Mouse (Mus musculus): Measurements from ENCODE around the gene Ccdc144b.
A peak's percentile ranks its signal among the peaks of the same experiment; 100 is the strongest.

Gene Ccdc144b

GRCm38 (mm10) chr3:36025732-36026131 lies 27.6 kb downstream of the Ccdc144b start:
- DNase-seq = no peak

GRCm38 (mm10) chr3:36011239-36011638 lies 42.1 kb downstream of the Ccdc144b start:
- no peak for DNase-seq

- no peak for DNase-seq
Observed at GRCm38 (mm10) chr3:36008411-36009154, 44.8 kb downstream of the Ccdc144b start.

GRCm38 (mm10) chr3:36004028-36004895 lies 49.1 kb downstream of the Ccdc144b start:
- DNase-seq = peak; percentile 43

- peak; percentile 96 for DNase-seq
Observed at GRCm38 (mm10) chr3:36000275-36001239, 52.8 kb downstream of the Ccdc144b start, which contains the start of gene Mccc1. TSS of gene Mccc1 (minus strand) at chr3:36000678.

- DNase-seq = no peak
Observed at GRCm38 (mm10) chr3:35994552-35995531, 58.5 kb downstream of the Ccdc144b start.

GRCm38 (mm10) chr3:35990715-35991114 lies 62.6 kb downstream of the Ccdc144b start:
- no peak for DNase-seq

- no peak for DNase-seq
Observed at GRCm38 (mm10) chr3:35988031-35988430, 65.3 kb downstream of the Ccdc144b start.

GRCm38 (mm10) chr3:35986266-35986665 lies 67.1 kb downstream of the Ccdc144b start:
- DNase-seq = no peak

- peak; percentile 30 for DNase-seq
Observed at GRCm38 (mm10) chr3:35973551-35973950, 79.8 kb downstream of the Ccdc144b start.

- peak; percentile 20 for DNase-seq
Observed at GRCm38 (mm10) chr3:35972985-35973384, 80.4 kb downstream of the Ccdc144b start.

GRCm38 (mm10) chr3:35971149-35971548 lies 82.2 kb downstream of the Ccdc144b start:
- DNase-seq = no peak

- DNase-seq = peak; percentile 31
Observed at GRCm38 (mm10) chr3:35970441-35970840, 82.9 kb downstream of the Ccdc144b start.

- no peak for DNase-seq
Observed at GRCm38 (mm10) chr3:35967366-35967921, 85.9 kb downstream of the Ccdc144b start.

- no peak for DNase-seq
Observed at GRCm38 (mm10) chr3:35966493-35966892, 86.9 kb downstream of the Ccdc144b start.

GRCm38 (mm10) chr3:35964928-35965327 lies 88.4 kb downstream of the Ccdc144b start:
- DNase-seq = no peak

- DNase-seq = no peak
Observed at GRCm38 (mm10) chr3:35963921-35964320, 89.4 kb downstream of the Ccdc144b start.

- no peak for DNase-seq
Observed at GRCm38 (mm10) chr3:35963401-35963800, 89.9 kb downstream of the Ccdc144b start.

GRCm38 (mm10) chr3:35962967-35963366 lies 90.4 kb downstream of the Ccdc144b start:
- DNase-seq = no peak

Measured in kidney, postnatal 14 days (tissue).